Mouse (Mus musculus): ENCODE data around the gene Ddah1.
A peak's percentile ranks its signal among the peaks of the same experiment; 100 is the strongest.
"Not testable (repeated sequence)": the region's sequence is repeated elsewhere in the genome, so short reads cannot be mapped to it uniquely, and the experiment has no call there.

The Ddah1 gene

GRCm38 (mm10) chr3:145912512-145912911 is 154.0 kb downstream of the Ddah1 start:
- DNase-seq (ENCODE audit: low spot score): no peak

- DNase-seq (ENCODE audit: low spot score): no peak
Measured at GRCm38 (mm10) chr3:145913263-145913662, 154.8 kb downstream of the Ddah1 start.

- DNase-seq (ENCODE audit: low spot score): not testable (repeated sequence)
Measured at GRCm38 (mm10) chr3:145913942-145914341, 155.5 kb downstream of the Ddah1 start.

- DNase-seq (ENCODE audit: low spot score): no peak
Measured at GRCm38 (mm10) chr3:145916374-145916773, 157.9 kb downstream of the Ddah1 start.

GRCm38 (mm10) chr3:145916826-145917225 is 158.4 kb downstream of the Ddah1 start:
- DNase-seq (ENCODE audit: low spot score): no peak

- no peak for DNase-seq (ENCODE audit: low spot score)
Measured at GRCm38 (mm10) chr3:145922019-145922854, 163.8 kb downstream of the Ddah1 start, which contains the start of gene Bcl10. Bcl10 (plus strand) TSS chr3:145922804.

GRCm38 (mm10) chr3:145922971-145923370 is 164.5 kb downstream of the Ddah1 start:
- no peak for DNase-seq (ENCODE audit: low spot score)

- DNase-seq (ENCODE audit: low spot score): peak; percentile 99
Measured at GRCm38 (mm10) chr3:145923874-145924577, 165.6 kb downstream of the Ddah1 start.

- no peak for DNase-seq (ENCODE audit: low spot score)
Measured at GRCm38 (mm10) chr3:145924649-145925337, 166.3 kb downstream of the Ddah1 start.

GRCm38 (mm10) chr3:145925506-145925905 is 167.0 kb downstream of the Ddah1 start:
- no peak for DNase-seq (ENCODE audit: low spot score)

GRCm38 (mm10) chr3:145929525-145930400 is 171.3 kb downstream of the Ddah1 start:
- no peak for DNase-seq (ENCODE audit: low spot score)

- no peak for DNase-seq (ENCODE audit: low spot score)
Measured at GRCm38 (mm10) chr3:145933845-145934244, 175.4 kb downstream of the Ddah1 start.

- peak; percentile 76 for DNase-seq (ENCODE audit: low spot score)
Measured at GRCm38 (mm10) chr3:145937505-145938404, 179.3 kb downstream of the Ddah1 start, which contains the start of gene 2410004B18Rik. 2410004B18Rik (plus strand) TSS chr3:145938014.

- no peak for DNase-seq (ENCODE audit: low spot score)
Measured at GRCm38 (mm10) chr3:145938405-145939349, 180.2 kb downstream of the Ddah1 start.

- no peak for DNase-seq (ENCODE audit: low spot score)
Measured at GRCm38 (mm10) chr3:145939402-145939801, 180.9 kb downstream of the Ddah1 start.

GRCm38 (mm10) chr3:145939971-145940370 is 181.5 kb downstream of the Ddah1 start:
- DNase-seq (ENCODE audit: low spot score): no peak

GRCm38 (mm10) chr3:145941971-145942370 is 183.5 kb downstream of the Ddah1 start:
- peak; percentile 51 for DNase-seq (ENCODE audit: low spot score)

Measured in left cerebral cortex, adult 11 months (tissue).